Mouse (Mus musculus) Muller cell, postnatal 12 days (primary cell): ENCODE results near the gene Edc3.
A peak's percentile ranks its signal among the peaks of the same experiment; 100 is the strongest.

Experiments
- DNase-seq: peaks from one replicate; pipeline ENCODE4 v3.0.0-alpha.2; 2015; ENCODE audit errors: inconsistent ontology term

The Edc3 gene

GRCm38 (mm10) chr9:57761563-57762551 is 53.5 kb downstream of the Edc3 start:
- DNase-seq: peak; percentile 60

- peak; percentile 65 for DNase-seq
Observed at GRCm38 (mm10) chr9:57762563-57762991, 54.2 kb downstream of the Edc3 start.

GRCm38 (mm10) chr9:57764147-57764973 is 56.0 kb downstream of the Edc3 start:
- peak; percentile 83 for DNase-seq

GRCm38 (mm10) chr9:57764974-57765363 is 56.6 kb downstream of the Edc3 start:
- peak; percentile 97 for DNase-seq

- DNase-seq: peak; percentile 81
Observed at GRCm38 (mm10) chr9:57765364-57766351, 57.3 kb downstream of the Edc3 start, which contains the start of gene Clk3. TSS of gene Clk3 (minus strand) at chr9:57765860.

- DNase-seq: no peak
Observed at GRCm38 (mm10) chr9:57766431-57766830, 58.1 kb downstream of the Edc3 start.

GRCm38 (mm10) chr9:57767231-57767630 is 58.9 kb downstream of the Edc3 start:
- no peak for DNase-seq

GRCm38 (mm10) chr9:57769539-57770069 is 61.3 kb downstream of the Edc3 start:
- DNase-seq: no peak

- no peak for DNase-seq
Observed at GRCm38 (mm10) chr9:57770214-57770613, 61.9 kb downstream of the Edc3 start.

- no peak for DNase-seq
Observed at GRCm38 (mm10) chr9:57770836-57771235, 62.5 kb downstream of the Edc3 start.

GRCm38 (mm10) chr9:57773754-57774153 is 65.4 kb downstream of the Edc3 start:
- no peak for DNase-seq

- DNase-seq: no peak
Observed at GRCm38 (mm10) chr9:57774168-57774567, 65.8 kb downstream of the Edc3 start.

GRCm38 (mm10) chr9:57775026-57775425 is 66.7 kb downstream of the Edc3 start:
- no peak for DNase-seq

- no peak for DNase-seq
Observed at GRCm38 (mm10) chr9:57775736-57776135, 67.4 kb downstream of the Edc3 start.

GRCm38 (mm10) chr9:57782656-57783055 is 74.3 kb downstream of the Edc3 start:
- no peak for DNase-seq

GRCm38 (mm10) chr9:57789733-57790132 is 81.4 kb downstream of the Edc3 start:
- no peak for DNase-seq

GRCm38 (mm10) chr9:57797456-57797855 is 89.1 kb downstream of the Edc3 start:
- no peak for DNase-seq

GRCm38 (mm10) chr9:57798725-57799253 is 90.4 kb downstream of the Edc3 start:
- DNase-seq: peak; percentile 64

GRCm38 (mm10) chr9:57800325-57800975 is 92.1 kb downstream of the Edc3 start:
- DNase-seq: no peak
